Mouse (Mus musculus) testis, postnatal 14 days (tissue): ENCODE measurements at regions not wholly inside any gene's neighbourhood (a gene's known extent, or its start where the extent isn't known, plus 50 kb on each side); places are given as distances from the start of the nearest gene placed in this dataset.

Experiments used
- DNase-seq: peaks from one replicate; pipeline ENCODE4 v3.0.0; 2021; ENCODE audit warnings: low spot score

GRCm38 (mm10) chr13:112125769-112126469 lies 162.3 kb upstream of the Ankrd55 start:
- DNase-seq: no peak

- DNase-seq: no peak
These were observed 158.0 kb upstream of the Ankrd55 start for GRCm38 (mm10) chr13:112130220-112130619.

- no peak for DNase-seq
These were observed 157.5 kb upstream of the Ankrd55 start for GRCm38 (mm10) chr13:112130774-112131173.

GRCm38 (mm10) chr13:112131191-112131590 lies 157.1 kb upstream of the Ankrd55 start:
- no peak for DNase-seq

- DNase-seq: no peak
These were observed 154.5 kb upstream of the Ankrd55 start for GRCm38 (mm10) chr13:112133736-112134135.

- no peak for DNase-seq
These were observed 153.6 kb upstream of the Ankrd55 start for GRCm38 (mm10) chr13:112134701-112135100.

- DNase-seq: no peak
These were observed 152.5 kb upstream of the Ankrd55 start for GRCm38 (mm10) chr13:112135777-112136176.

GRCm38 (mm10) chr13:112136850-112137249 lies 151.4 kb upstream of the Ankrd55 start:
- DNase-seq: no peak

- no peak for DNase-seq
These were observed 147.4 kb upstream of the Ankrd55 start for GRCm38 (mm10) chr13:112140871-112141270.

GRCm38 (mm10) chr13:112144393-112145348 lies 143.6 kb upstream of the Ankrd55 start:
- no peak for DNase-seq

GRCm38 (mm10) chr13:112152614-112153550 lies 135.4 kb upstream of the Ankrd55 start:
- peak; percentile 29 for DNase-seq

- DNase-seq: no peak
These were observed 134.5 kb upstream of the Ankrd55 start for GRCm38 (mm10) chr13:112153681-112154127.

- DNase-seq: no peak
These were observed 128.7 kb upstream of the Ankrd55 start for GRCm38 (mm10) chr13:112159430-112160172.

GRCm38 (mm10) chr13:112160173-112160641 lies 128.0 kb upstream of the Ankrd55 start:
- peak; percentile 34 for DNase-seq

GRCm38 (mm10) chr13:112160726-112161125 lies 127.5 kb upstream of the Ankrd55 start:
- no peak for DNase-seq

GRCm38 (mm10) chr13:112161886-112162285 lies 126.4 kb upstream of the Ankrd55 start:
- DNase-seq: no peak

- DNase-seq: no peak
These were observed 122.3 kb upstream of the Ankrd55 start for GRCm38 (mm10) chr13:112165921-112166320.

- DNase-seq: no peak
These were observed 121.9 kb upstream of the Ankrd55 start for GRCm38 (mm10) chr13:112166338-112166802.

GRCm38 (mm10) chr13:112168468-112168867 lies 119.8 kb upstream of the Ankrd55 start:
- no peak for DNase-seq

GRCm38 (mm10) chr13:112170872-112171271 lies 117.4 kb upstream of the Ankrd55 start:
- DNase-seq: no peak
